Mouse (Mus musculus) liver, embryonic 15.5 days (tissue): Measurements from ENCODE around the gene Gm14326. TPM values are rescaled to one million over a fixed set of nuclear protein-coding genes. Genes with fewer than 3 reads are reported as not detected.
"Not testable (repeated sequence)": the region's sequence is repeated elsewhere in the genome, so short reads cannot be mapped to it uniquely, and the experiment has no call there.

Experiments
- ATAC-seq: fragments of 200-750 bp; cut with Nextera tagmentation; 2 replicates; pipeline ENCODE4 v1.8.0; 2017; ENCODE audit warnings: moderate number of reproducible peaks, mild to moderate bottlenecking, moderate library complexity; ENCODE audit not compliant: insufficient read depth
- H3K27ac ChIP-seq: fragments of 300-500 bp; sonication (generic); replicated peaks from 2 replicates; pipeline ENCODE4 v1.5.1; 2015; ENCODE audit warnings: mild to moderate bottlenecking, inconsistent platforms
- H3K27me3 ChIP-seq: fragments of 300-500 bp; sonication (generic); 2 replicates; pipeline ENCODE4 v1.6.1; 2015; ENCODE audit warnings: mild to moderate bottlenecking, inconsistent platforms
- H3K36me3 ChIP-seq: fragments of 300-500 bp; sonication (generic); replicated peaks from 2 replicates; pipeline ENCODE4 v1.6.1; 2015; ENCODE audit warnings: moderate library complexity, mild to moderate bottlenecking, inconsistent platforms
- H3K4me1 ChIP-seq: fragments of 300-500 bp; sonication (generic); replicated peaks from 2 replicates; pipeline ENCODE4 v1.6.1; 2015; ENCODE audit warnings: inconsistent platforms
- H3K4me2 ChIP-seq: fragments of 300-500 bp; sonication (generic); 2 replicates; pipeline ENCODE4 v1.6.1; 2015; ENCODE audit warnings: moderate library complexity, mild to moderate bottlenecking, inconsistent platforms
- H3K4me3 ChIP-seq: fragments of 300-500 bp; sonication (generic); replicated peaks from 2 replicates; pipeline ENCODE4 v1.5.1; 2015; ENCODE audit warnings: mild to moderate bottlenecking, inconsistent platforms
- H3K9ac ChIP-seq: fragments of 300-500 bp; sonication (generic); 2 replicates; pipeline ENCODE4 v1.6.1; 2015; ENCODE audit warnings: moderate library complexity, mild to moderate bottlenecking, inconsistent platforms
- H3K9me3 ChIP-seq: fragments of 300-500 bp; sonication (generic); replicated peaks from 2 replicates; pipeline ENCODE4 v1.6.1; 2016; ENCODE audit warnings: inconsistent platforms
- WGBS: fragments of 180-500 bp; shearing (Covaris S2); methylation state at CpG from one replicate; pipeline ENCODE4 v1.1.7; 2015; ENCODE audit warnings: mixed read lengths; ENCODE audit not compliant: insufficient replicate concordance; 5-methylcytosine and 5-hydroxymethylcytosine counted together
- polyA plus RNA-seq: library from polyadenylated mRNA; unstranded; fragments of >200 nt; fragmentation: Nextera tagmentation; extraction: Ambion mirVana; gene quantifications from 2 replicates; pipeline ENCODE4 v1.2.1, GENCODE M21; 2015

The Gm14326 gene
- polyA plus RNA-seq: 4.2 and 4.3 TPM in 2 replicates

DNA sequence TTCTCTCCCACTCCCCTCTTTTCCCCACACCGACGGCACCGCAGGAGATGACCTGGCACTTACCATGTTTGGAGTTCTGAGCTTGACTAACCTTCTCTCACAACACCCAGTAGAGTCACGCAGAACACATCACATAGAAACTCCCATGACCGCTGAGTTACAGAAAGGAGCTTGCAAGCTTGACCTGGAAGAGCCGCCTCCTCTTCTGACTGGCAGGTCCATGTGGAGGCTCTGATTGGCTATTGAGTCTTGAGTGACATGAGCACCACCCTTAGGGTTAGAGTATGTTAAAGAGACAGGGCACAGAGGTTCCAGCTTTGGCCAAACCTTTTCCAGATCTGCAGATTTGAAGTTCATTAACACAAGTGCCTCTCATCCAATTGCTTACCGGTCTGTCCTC, at the start of gene Gm14326:
Gene Gm14326 (minus strand): TSS at position 153 of the 400 bp plus-strand sequence.
- peak within 1 kb of the TSS; percentile 55 for H3K4me2 ChIP-seq
- WGBS: 1% methylated on average over 7 of the region's 7 CpGs
- H3K9ac ChIP-seq: not testable (repeated sequence)

DNA sequence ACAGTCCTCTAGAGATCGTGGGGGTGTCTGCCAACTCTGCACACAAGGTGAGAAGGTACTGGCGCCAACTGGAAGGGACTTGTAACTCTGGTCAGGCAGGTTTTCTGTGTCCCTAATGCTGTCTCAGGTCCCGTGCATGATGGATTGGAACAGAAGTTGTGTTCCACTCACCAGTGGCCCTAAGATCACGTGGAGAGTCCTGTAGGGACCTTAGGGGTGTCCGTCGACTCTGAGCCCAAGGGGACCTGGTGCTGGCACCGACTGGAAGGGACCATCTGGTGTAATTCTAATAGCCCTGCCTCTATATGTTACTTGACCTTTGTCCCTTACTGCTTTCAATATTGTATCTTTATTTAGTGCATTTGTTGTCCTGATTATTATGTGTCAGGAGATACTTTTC, 17.7 kb upstream of the Gm14326 start:
- not testable (repeated sequence) for ATAC-seq, H3K4me2 ChIP-seq, H3K4me3 ChIP-seq, H3K9me3 ChIP-seq, H3K4me1 ChIP-seq, H3K36me3 ChIP-seq, H3K27me3 ChIP-seq, H3K27ac ChIP-seq, H3K9ac ChIP-seq
- 63% methylated on average over 7 of the region's 7 CpGs for WGBS

More for the DNA sequence above, at the start of gene Gm14326:
- peak within 1 kb of the TSS; percentile 56 for H3K4me3 ChIP-seq
- H3K4me1 ChIP-seq, H3K27me3 ChIP-seq, H3K27ac ChIP-seq, H3K9me3 ChIP-seq, ATAC-seq, H3K36me3 ChIP-seq: not testable (repeated sequence)

DNA sequence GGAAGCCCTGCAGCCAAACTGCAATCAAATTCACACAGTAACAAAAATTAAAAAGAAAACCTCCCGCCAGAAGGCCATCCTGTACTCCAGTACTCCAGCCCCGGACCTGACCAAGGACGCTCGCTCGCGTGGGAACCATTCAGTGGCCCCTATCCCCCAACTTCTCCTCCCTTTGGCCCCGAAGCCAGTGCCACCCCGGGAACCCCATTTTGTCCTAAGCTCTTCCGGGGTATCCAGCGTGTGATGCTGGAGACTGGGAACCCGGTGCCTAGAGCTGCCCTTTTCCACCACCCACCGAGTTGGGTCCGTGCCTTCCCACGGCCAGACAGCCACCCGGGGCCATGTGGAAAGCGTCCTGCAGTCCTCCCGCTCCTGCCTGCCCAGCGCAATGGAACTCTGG, 363 bp downstream of the Gm14326 start:
- peak overlapping the region; percentile 55 for H3K4me2 ChIP-seq
- not testable (repeated sequence) for H3K27me3 ChIP-seq, H3K27ac ChIP-seq, H3K9me3 ChIP-seq, H3K9ac ChIP-seq, H3K4me1 ChIP-seq, ATAC-seq, H3K36me3 ChIP-seq
- WGBS: under 1% methylated on average over 18 of the region's 18 CpGs
- peak overlapping the region; percentile 56 for H3K4me3 ChIP-seq

DNA sequence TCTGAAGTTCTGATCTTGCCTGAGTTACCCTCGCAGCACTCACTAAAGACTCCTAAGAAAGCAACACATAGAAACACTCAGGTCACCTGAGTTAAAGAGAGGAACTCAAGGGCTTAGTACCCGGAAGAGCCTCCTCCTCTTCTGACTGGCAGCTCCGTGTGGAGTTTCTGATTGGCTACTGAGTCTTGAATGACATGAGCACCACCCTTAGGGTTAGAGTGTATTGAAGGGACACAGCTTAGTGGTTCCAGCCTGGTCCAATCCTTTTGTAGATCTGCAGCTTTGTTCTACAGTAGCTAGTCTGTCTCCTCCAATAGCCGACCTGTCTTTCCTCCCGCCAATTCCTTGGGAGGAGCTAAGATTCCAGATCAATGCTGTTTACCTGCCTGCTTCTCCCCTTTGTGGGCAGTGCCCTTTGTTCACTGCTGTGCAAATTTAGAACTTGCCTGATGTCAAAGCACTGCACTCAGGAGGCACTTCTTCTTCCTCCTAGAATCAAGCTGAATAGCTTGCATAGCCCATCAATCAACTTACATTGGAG, 31.5 kb downstream of the Gm14326 start, which contains the start of gene Zfp972:
Gene Zfp972 (minus strand): TSS at position 51 of the 541 bp plus-strand sequence.
- H3K9me3 ChIP-seq, ATAC-seq, H3K4me1 ChIP-seq, H3K27ac ChIP-seq, H3K27me3 ChIP-seq, H3K9ac ChIP-seq, H3K36me3 ChIP-seq, H3K4me2 ChIP-seq, H3K4me3 ChIP-seq: not testable (repeated sequence)
- WGBS: 47% methylated on average over 4 of the region's 5 CpGs

DNA sequence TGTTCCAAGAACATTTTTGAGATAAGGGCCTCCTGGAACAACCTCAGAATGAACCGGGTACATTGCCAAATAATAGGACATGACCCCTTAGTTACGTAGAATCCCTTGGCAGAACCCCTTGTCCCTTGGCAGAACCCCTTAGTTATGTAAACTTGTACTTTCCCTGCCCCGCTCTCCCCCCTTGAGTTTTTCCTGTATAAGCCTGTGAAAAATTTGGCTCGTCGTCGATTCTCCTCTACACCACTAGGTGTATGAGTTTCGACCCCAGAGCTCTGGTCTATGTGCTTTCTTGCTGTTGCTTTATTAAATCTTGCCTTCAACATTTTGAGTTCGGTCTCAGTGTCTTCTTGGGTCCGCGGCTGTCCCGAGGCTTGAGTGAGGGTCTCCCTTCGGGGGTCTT, 53.8 kb downstream of the Gm14326 start:
- not testable (repeated sequence) for ATAC-seq, H3K27ac ChIP-seq, H3K4me2 ChIP-seq, H3K9me3 ChIP-seq, H3K36me3 ChIP-seq, H3K27me3 ChIP-seq, H3K4me1 ChIP-seq, H3K4me3 ChIP-seq, H3K9ac ChIP-seq
- 67% methylated on average over 3 of the region's 12 CpGs for WGBS

DNA sequence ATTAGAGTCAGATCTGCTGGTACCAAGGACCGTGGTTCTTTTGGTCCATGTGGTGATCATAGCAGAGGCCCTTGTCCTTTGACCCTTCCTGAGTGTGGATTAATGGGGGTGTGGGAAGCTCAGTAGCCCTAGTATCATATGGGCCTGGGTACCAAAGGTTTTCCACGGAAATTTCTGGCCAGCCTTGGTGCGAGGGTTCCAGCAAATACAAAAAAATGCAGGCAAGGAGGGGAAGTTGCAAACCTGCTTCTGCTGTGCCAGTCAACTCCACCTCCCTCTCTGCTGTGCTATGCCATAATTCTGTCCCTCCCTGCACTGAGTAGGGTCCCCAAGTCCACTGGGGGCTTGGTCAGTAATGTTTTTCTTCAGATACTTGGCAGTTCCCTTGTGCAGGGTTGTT, 58.9 kb downstream of the Gm14326 start:
- not testable (repeated sequence) for ATAC-seq, H3K4me3 ChIP-seq, H3K27me3 ChIP-seq, H3K4me2 ChIP-seq, H3K36me3 ChIP-seq, H3K9ac ChIP-seq, H3K27ac ChIP-seq, H3K4me1 ChIP-seq, H3K9me3 ChIP-seq
- WGBS: 41% methylated on average over 2 of the region's 3 CpGs

DNA sequence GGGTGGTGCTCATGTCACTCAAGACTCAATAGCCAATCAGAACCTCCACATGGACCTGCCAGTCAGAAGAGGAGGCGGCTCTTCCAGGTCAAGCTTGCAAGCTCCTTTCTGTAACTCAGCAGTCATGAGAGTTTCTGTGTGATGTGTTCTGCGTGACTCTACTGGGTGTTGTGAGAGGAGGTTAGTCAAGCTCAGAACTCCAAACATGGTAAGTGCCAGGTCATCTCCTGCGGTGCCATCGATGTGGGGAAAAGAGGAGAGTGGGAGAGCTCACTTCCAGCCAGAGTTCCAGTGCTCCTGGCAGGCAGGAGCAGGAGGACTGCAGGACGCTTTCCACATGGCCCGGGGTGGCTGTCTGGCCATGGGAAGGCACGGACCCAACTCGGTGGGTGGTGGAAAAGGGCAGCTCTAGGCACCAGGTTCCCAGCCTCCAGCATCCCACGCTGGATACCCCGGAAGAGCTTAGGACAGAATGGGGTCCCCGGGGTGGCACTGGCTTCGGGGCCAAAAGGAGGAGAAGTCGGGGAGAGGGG, 60.0 kb downstream of the Gm14326 start, which contains the start of gene Gm14327:
Gene Gm14327 (plus strand): TSS at position 51 of the 533 bp plus-strand sequence.
- not testable (repeated sequence) for H3K36me3 ChIP-seq, H3K27ac ChIP-seq, ATAC-seq, H3K27me3 ChIP-seq, H3K4me1 ChIP-seq, H3K9ac ChIP-seq, H3K9me3 ChIP-seq, H3K4me2 ChIP-seq
- peak within 1 kb of the TSS; percentile 17; the same call in 1 of the 2 replicates for H3K4me3 ChIP-seq
- 38% methylated on average over 11 of the region's 13 CpGs for WGBS

DNA sequence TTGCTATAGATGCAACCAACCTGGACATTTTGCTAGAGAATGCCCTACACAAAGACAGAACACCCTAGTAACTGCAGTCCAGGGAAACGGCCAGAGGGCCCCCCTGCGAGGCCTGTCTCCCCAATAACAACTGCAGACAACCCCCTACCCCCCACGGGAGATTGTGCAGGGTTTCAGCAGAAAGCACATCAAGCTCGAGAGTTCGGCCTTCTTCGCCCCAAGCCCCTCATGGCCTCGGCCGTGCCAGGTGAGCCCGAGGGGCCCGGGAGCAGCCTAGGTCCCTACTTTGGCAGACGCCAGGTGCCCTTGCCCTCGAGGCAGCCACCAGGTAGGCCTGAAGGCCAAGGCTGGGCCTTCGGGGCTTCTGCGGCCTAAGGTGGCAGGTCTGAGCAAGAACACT, 69.4 kb downstream of the Gm14326 start:
- not testable (repeated sequence) for ATAC-seq, H3K4me1 ChIP-seq, H3K36me3 ChIP-seq, H3K9ac ChIP-seq, H3K27ac ChIP-seq, H3K4me2 ChIP-seq, H3K9me3 ChIP-seq, H3K4me3 ChIP-seq, H3K27me3 ChIP-seq
- 68% methylated on average over 11 of the region's 14 CpGs for WGBS

Other genes with a start within 250 kb of the Gm14326 start
- gene Gm14322, start 198.0 kb downstream of the Gm14326 start, polyA plus RNA-seq: 0.46 and 0.88 TPM in 2 replicates
- 7.1 and 7.5 TPM in 2 replicates for gene Gm14325, start 117.0 kb downstream of the Gm14326 start, polyA plus RNA-seq
- gene Gm14327, start 60.2 kb downstream of the Gm14326 start, polyA plus RNA-seq: 0.97 and 1.2 TPM in 2 replicates
- gene Zfp972, start 31.7 kb downstream of the Gm14326 start, polyA plus RNA-seq: 0.22 and 0.33 TPM in 2 replicates
- 3.2 TPM in 2 replicates for gene Zfp971, start 66.0 kb upstream of the Gm14326 start, polyA plus RNA-seq
- gene Zfp931, start 121.2 kb upstream of the Gm14326 start, polyA plus RNA-seq: 3.3 and 3.7 TPM in 2 replicates
- 0.05 and 0.16 TPM in 2 replicates for gene Phactr3, start 161.7 kb upstream of the Gm14326 start, polyA plus RNA-seq